Mouse (Mus musculus): ENCODE data around the gene Hmcn1.

Gene Hmcn1

DNA sequence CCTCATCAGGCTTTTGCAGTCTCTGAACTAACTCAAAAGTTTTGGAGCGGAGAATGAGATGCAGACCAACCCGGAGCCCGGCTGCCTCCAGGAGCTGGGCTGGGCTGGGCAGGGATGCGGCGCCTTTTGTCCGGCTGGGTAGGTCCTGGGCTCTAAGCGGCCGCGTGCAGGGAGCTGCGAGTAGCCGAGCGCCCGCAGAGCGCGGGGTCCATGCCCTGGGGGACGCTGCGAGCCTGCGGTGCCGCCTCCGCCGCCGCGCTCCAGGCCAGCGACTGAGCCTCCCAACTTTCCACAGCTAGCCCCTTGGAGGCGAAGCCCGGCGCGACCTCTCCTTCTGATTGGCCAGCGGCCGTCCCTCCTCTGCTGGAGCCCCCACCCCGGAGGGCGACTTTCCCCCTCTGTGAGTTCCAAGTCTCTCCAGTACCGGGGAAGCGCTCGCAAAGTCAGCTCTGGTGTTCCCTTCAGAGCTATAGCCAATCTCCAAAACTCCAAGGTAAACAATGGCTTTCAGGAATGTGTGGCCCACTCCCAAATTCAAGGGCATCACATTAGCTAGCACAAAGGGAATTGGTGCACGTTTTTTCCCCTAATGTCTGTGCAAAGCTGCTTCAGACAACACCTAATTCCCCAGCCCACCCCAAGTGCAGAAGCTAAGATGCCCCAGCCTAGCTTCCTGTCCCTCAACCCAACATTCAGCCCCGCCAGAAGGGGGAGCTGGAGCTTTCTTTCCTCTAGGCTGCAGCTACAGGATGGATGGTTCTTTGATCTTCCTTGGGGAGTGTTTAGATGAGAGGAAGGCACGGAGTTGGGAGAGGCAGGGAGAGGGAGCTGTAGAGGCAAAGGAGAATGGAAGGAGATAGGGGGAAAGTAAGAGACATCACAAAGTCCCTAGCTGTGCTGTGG lies at the start of gene Hmcn1:
Hmcn1 (minus strand) TSS at position 274 of the 903 bp plus-strand sequence.
- DNase-seq = peak; percentile 83 to 92

DNA sequence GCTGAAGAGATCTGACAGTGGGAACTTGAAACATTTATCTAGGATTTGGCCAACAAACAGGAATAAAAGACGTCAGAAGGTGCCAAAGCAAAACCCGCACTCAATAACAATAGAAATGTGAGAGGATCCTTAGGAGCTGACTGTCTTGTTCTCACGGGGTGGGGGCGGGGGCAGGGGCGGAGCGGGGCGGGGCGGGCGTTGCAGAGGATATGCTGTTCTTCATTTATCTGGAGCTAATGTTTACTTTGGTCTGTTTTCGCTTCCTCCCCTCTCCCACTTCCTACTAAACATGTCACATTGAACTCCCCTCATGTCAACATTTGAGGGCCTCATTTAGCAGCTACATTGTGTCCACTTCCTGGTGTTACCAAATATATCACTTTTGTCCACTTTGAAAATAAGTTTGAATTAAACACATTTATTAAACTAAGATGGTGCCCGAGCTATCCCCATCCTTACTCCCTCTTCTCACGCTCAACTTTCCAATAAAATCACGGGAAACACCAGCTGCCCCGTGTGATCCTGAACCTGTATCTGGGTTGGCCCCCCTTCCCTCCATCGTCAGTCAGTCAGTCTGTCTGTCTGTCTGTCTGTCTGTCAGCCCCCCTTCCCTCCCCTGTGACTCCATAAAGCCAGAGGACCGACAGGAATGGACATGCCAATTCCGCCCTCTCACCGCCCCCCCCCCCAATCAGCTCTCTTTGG lies 47.9 kb upstream of the Hmcn1 start:
- peak; percentile 20 to 38 for DNase-seq

DNA sequence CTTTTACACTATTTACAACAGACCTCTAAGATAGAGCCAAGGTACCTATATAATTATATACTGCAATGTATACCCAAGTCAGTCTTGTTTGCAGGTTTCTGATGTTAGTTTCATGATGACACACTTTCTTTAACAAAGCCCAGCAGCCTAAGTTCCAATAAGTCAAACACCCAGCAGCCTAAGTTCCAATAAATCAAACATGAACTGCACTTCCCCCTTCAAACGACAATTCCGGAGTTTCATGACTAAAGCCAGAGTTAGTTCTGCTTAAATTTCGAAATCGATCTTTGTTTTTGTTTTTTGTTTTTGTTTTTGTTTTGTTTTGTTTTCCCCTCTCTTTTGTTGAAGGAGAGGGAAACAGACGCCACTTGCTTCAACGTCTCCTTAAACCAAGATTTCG lies 47.1 kb upstream of the Hmcn1 start:
- DNase-seq = no peak

DNA sequence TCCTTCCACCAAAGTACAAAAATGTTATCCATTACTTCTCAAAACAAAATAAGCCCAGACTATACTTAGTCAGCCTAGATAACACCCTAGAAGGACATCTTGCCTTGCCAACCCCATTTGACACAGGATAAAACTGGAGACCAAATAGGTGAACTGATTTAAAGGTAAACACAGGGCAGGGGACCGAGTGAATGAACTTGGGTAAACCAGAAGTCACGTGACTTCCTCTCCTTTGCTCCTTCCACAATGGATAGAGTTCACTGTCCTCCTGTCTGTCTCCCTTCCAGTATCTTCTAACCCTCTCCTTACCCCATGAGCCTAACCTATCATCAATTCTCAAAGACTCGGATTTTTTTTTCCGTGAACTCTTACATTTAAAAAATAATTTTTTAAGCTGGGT lies 46.0 kb upstream of the Hmcn1 start:
- DNase-seq = no peak

DNA sequence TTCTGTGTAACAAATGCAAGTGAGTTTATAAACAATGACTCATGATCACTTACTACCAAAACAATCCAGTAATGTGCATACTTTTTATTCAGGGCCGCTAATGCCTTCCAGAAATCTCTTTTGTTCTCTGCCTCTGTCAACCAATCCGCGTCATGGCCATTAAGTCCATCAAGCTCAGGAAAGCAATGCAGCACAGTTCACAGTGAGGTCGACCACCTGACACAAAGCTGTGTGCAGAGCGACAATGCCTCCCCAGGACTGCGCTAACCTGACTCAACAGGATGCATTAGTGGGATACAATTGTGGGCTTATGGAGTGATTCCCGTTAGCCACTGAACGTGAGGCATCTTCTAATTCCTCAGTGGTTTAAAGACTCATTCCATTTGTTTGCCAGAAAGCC lies 45.3 kb upstream of the Hmcn1 start:
- DNase-seq = peak in 1 of 2 experiments; percentile 37

DNA sequence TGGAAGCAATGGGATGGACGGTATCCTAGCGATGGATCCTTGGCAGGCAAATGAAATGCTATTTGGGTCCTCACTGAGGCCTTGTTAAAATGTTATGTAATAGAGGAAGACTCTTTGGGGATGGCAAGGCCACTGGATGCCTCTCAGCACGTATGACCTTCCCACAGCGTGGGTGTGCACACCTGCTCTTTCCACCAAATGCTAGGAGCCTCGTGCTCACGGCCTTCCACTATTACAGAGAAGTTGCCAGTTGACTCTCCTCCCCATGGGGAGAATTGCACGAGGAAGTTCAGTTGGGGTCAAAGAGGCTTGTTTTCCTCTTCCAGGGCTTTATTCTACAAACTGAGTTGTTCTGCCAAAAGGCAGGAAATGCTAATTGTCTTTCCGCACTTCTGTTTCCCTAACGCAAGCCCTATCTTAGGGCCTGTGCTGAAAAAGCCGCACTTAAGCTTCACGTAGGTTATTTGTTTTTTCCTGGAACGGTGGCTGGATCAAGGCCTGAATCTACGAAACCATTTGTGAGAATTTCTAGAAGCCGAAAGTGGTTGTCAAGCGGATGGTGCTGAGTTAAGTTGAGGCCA lies 43.3 kb upstream of the Hmcn1 start:
- DNase-seq = no peak

DNA sequence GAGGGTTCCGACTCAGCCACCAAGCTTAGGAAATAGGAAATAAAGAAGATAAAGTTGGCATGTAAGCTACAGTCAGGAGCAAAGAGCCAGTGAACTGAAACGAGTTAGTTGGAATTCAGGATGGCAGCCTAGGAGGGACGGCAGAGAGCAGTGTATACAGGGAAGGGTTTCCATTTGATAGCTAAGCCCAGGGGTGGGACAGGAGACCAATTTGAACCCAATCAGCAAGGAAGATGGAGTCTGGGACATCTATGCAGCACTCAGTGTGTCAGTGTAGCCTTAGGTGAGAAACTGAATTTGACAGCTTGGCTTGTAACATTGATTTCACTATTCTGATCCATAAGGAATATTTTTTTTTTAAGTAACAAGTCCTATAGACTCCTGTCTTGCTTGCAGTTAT lies 42.5 kb upstream of the Hmcn1 start:
- no peak for DNase-seq

DNA sequence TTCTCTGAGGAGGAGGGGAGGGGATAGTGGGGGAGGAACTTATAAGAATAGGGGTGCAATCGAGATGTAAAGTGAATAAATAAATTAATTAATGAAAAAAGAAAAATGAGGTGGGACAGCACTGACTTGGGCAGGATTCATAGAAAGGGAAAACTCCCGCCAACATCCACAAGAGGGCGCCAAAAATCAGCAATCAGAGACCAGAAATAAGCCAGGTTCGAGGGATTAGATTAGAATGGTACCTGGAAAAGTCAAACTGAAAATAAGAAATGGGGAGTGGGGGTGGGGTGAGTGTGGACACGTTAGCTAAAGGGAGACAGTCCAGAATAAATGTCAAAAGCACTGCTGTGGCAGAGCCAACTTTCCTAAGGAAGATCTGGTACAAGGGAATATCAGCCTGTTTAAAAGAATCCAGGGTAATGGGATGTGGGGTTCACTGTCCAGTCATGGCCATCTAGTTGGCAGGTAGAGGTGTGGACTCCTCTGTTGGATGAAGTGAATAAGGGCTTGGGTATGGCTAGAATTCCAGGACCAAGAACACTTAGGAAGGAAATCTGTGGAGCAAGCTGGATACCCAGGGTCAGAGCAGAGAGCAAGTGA lies 41.9 kb upstream of the Hmcn1 start:
- peak; percentile 48 to 74 for DNase-seq

DNA sequence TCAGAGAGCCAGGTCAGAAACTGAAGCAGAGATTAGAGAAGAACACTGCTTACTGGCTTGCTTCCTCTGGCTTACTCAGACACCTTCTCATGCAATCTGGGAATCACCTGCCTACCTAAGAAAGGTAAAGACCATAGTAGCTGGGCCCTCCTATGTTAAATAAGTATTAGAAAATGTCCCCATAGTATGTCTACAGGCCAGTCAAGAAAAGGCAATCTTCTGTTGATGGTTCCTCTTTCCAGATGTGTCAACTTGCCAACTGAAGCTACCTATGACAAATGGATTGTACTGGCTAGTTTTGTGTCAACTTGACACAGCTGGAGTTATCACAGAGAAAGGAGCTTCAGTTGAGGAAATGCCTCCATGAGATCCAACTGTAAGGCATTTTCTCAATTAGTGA lies 40.1 kb upstream of the Hmcn1 start:
- DNase-seq = no peak

DNA sequence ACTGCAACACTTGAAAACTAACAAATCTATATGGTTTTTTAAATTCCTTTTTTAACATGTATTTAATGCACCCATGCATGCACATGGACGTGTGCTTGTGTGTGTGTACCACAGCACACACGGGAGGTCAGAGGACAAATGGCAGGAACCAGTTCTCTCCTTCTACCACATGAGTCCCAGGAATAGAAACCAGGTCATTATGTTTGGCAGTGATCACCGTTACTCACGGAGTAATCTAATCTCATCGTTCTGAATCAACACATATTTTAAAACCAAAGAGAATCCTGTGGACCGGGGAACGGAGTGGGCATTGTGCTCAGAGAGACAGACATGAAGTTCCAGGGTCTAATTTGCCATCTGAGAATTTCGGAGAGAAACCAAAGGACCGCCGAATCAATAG lies 38.3 kb upstream of the Hmcn1 start:
- no peak for DNase-seq

DNA sequence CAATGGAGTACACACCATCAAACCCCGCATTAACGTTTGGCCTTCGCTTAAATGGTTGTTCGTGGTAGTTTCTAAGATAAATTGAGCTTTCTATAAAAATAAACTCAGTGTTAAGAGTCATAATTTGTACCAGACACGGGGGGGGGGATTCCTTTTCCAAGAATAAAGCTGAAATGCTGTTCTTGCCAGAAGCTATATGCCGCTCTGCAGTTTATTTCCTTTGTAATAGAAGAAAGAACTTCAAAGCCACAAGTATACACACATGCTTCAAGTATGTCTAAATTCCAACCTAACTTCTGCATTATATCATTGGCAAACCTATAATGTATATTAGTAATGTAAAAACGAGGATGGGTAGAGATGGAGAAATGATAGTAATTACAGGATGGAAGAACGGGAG lies 37.9 kb upstream of the Hmcn1 start:
- no peak for DNase-seq

DNA sequence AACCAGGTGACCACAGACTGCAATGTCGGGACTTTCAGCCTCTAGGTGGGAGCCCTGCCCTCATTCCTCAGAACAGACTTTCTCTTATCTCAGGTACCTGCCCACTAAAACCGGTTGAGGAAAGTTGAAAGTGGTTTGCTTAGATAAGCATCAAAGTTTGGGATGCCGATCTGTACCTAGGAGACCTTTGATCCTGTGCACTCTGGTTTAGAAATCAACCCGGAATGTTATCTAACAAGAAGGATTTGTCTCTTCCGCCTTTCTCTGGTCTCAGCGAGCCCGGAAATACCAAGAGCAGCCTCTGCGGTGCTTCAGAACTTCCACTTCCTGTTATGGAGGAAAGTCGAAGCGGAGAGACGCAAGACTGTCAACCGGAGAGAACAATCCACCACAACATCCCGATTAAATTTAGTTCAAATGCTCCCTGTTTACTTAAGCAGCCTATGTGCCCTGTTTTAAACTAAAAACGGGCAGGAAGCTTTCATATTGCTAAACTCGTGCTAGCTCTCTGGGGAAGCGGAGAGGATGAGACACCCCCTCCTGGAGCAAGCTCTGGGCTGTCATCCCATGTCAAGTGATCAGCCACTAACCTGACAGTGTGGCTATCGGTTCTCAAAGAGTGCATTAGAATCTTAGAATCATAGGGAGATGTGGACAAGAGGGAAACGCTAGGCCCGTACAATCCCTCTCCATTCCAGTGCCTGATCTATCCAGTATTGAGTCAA lies 32.0 kb upstream of the Hmcn1 start:
- peak; percentile 62 to 65 for DNase-seq

DNA sequence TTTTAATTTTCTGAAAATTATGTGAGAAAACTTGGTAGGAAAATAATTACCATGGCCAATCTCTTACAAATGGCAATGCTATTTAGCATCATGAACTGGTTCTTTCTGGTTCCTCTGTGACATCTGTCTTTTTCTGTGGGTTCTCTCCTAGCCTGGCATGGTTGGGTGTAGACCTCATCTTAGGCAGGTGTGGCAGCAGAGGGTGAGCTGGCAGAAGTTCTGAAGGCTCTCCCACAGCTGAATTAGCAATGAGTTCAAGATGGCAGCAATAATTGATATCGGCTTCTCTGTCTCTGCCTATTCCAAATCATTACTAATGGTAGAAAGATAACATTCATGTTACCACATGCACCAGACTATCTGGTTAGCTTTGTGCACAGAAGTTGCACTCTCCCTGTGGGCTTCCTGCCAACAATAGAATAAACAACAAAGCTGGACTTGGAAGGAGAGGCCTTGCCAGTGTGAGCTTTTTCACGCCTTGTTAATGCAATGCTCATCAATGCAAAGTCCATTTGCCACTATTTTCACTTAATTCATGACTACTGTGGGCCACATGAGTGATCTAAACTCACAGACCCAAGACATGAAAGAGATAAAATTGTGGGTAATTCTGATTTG lies 26.1 kb upstream of the Hmcn1 start:
- no peak for DNase-seq

DNA sequence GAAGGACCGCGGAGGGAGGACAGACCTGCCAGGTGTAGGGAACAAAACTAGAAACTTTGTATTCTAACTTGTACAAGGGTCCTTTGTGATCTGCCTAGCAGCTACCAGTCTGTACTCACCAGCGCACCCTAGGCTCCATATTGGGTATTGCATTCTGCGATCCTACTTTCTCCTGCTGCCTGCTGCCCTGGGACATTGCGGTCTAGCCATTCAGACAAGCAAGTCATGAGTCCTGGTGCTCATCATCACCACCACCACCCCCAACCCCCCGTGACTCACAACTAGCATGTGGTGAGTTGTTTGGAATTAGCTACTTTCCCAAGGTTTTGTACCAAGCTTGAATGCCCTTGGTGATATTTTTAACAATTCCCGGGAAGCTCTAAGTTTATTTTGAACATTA lies 17.8 kb upstream of the Hmcn1 start:
- peak; percentile 63 to 82 for DNase-seq

DNA sequence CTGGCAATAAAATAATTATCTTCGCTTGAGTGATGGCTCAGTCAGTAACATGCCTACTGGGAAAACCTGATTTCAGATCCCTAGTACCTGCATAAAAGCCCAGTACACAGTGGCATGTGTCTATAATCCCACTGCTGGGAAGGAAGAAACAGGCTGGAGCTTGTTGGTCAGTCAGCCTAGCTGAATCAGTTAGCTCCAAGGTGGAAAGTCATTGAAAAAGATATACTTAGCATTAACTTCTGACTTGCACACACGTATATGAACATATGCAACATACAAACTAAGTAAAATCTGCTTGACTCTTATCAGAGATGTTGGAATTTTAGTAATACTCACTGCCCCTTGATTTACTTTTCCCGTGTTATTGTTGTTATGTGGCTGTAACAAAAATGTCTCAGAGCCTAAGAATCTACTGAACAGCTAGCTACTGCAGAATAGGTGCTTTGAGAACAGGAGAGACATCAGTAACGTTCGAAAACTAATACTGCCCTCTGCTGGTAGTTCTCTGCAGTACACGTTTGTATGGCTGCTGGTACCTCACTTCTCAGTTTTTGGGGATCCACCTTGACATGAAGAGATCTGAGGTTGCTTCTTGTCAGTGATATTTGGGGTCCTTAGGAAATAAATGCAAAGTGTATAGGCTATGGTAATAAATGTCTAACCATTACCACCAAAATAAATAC lies 16.0 kb upstream of the Hmcn1 start:
- peak in 1 of 2 experiments; percentile 76 for DNase-seq

DNA sequence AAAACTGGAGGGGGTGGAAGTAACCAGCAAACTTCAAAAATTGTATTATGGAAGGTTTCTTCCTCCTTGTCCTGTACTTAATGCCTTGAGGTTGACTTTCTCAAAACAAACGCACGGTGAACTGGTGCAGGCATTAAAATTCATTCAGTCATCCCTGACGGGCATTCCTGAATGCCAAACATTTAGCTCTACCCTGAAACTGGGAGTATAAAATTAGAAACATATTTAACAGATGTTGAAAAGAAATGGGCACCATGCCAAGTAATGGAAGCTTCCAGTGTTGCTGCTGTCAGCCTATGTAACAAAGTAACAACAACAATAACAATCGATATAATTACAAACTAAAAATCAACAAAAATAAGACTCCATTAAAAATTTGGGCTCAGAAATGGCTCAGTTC lies 14.5 kb upstream of the Hmcn1 start:
- no peak for DNase-seq

DNA sequence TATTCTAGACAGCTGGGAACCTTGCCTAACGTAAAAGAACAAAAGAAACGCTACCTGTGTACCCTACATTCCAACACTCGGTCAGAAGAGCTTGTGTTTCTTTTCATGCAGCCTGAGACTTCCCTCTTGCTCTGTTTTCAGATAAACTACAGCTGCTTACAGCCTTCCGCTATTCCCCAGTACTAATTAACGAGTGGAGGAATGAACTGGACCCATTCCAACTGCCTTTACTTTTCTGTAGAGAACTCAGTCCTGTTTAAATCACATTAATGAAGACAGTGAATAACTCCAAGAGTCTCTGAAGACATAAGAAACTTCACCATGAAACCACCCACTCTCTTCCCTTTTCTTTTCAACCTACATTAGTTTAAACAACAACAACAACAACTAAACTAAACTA lies 10.8 kb upstream of the Hmcn1 start:
- no peak for DNase-seq

DNA sequence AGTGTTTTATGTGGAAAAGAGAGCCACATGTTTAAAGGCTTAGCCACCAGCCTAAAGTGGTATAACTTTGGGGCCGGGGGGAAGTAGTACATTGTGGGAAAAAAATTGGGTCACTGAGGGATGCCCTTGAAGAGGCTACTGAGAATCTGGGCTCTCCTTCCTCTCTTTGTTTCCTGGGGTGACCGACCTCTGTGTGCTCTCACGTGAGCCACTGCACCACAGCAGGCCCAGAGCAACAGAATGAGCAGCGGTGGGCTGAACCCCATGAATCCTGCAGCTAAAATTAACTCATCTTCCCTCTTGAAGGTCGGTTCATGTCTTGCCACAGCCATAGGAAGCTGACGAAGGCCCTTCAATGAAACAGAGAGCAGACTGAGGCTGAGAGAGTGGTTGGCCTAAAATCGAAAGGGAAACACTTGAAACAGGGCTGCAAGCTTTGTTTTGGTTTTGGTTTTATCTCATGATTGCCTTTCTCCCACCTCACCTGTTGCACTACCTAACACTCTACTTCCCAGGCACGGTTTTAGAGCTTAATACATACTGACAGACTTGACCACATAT lies 8.7 kb upstream of the Hmcn1 start:
- DNase-seq = no peak

DNA sequence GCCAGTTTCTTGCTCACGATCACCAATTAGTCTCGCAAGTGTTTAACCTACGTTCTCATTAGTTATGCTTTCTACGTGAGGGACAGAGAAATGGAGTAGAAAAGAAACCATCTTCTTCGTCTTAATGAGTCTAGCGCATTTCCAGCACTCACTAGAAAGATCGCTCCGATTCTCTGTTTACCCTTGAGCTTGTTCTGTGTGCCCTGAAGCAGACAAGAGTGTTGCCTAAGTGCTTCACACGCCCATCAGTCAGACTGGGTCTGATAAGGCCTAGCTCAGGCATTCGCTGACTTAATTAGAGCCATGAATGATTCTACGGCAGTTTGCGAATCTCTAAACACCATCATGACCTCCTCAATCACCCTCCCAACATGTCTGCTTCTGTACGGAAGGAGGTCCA lies 7.5 kb upstream of the Hmcn1 start:
- DNase-seq = no peak

DNA sequence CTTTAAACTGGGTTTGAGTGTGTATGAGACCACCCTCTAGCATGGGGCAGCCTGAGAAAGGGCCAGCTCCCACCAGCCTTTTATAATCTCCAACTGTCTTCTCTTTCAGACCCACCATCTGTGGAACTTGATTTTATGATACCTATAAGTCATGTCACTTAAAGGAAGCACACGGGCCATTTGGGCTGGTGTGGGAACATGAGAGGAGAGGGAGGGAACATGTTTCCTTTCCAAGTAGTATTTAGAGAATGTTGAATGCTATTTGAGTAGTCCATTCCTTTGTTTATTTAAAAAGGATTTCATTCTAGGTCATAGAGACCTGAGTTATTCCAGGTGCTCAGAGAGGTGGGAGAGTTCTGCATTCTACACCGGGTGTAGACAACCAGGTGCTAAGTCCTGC lies 1.4 kb upstream of the Hmcn1 start:
- no peak for DNase-seq

DNA sequence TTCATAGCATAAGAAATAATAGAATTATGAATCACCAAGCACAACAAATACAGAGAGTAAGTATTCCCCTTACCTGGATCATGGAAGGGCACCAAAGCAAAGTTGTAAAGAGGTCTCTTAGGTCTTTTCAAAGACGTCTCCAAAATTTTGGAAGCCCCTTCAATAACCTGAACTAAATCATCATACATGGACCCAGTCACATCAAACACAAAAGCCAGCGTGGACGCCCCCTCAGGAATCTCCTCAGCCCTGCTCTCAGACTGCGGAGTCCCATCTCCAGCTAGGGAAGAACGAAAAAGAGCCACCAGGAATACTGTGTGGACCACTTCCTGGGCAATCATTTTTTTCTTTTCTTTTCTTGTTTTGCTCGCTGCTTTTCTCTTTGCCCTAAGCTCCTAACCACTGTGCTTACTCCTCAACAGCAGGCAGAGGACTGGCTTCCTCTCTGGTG lies 499 bp downstream of the Hmcn1 start:
- no peak for DNase-seq

All from lung, postnatal 4 days (tissue).